Mouse (Mus musculus) forebrain, embryonic 15.5 days (tissue): ENCODE results near the gene Fbxo46. TPM values are rescaled to one million over a fixed set of nuclear protein-coding genes. Genes with fewer than 3 reads are reported as not detected.

Experiments used
- ATAC-seq: fragments of 200-750 bp; cut with Nextera tagmentation; replicated peaks from 2 replicates; pipeline ENCODE4 v1.8.0; 2017; ENCODE audit warnings: mild to moderate bottlenecking, moderate TSS enrichment, moderate library complexity
- H3K27ac ChIP-seq: fragments of 300-500 bp; sonication (generic); replicated peaks from 2 replicates; pipeline ENCODE4 v1.5.1; 2015; ENCODE audit warnings: mild to moderate bottlenecking, inconsistent platforms
- H3K27me3 ChIP-seq: fragments of 300-500 bp; sonication (generic); 2 replicates; pipeline ENCODE4 v1.6.1; 2015; ENCODE audit warnings: inconsistent platforms
- H3K36me3 ChIP-seq: fragments of 300-500 bp; sonication (generic); 2 replicates; pipeline ENCODE4 v1.6.1; 2015; ENCODE audit warnings: mild to moderate bottlenecking, inconsistent platforms
- H3K4me1 ChIP-seq: fragments of 300-500 bp; sonication (generic); 2 replicates; pipeline ENCODE4 v1.6.1; 2015; ENCODE audit warnings: inconsistent platforms
- H3K4me2 ChIP-seq: fragments of 300-500 bp; sonication (generic); replicated peaks from 2 replicates; pipeline ENCODE4 v1.6.1; 2015; ENCODE audit warnings: mild to moderate bottlenecking, inconsistent platforms
- H3K4me3 ChIP-seq: fragments of 300-500 bp; sonication (generic); 2 replicates; pipeline ENCODE4 v1.5.1; 2015; ENCODE audit warnings: mild to moderate bottlenecking, inconsistent platforms
- H3K9ac ChIP-seq: fragments of 300-500 bp; sonication (generic); replicated peaks from 2 replicates; pipeline ENCODE4 v1.6.1; 2015; ENCODE audit warnings: mild to moderate bottlenecking, inconsistent platforms
- H3K9me3 ChIP-seq: fragments of 300-500 bp; sonication (generic); 2 replicates; pipeline ENCODE4 v1.6.1; 2016; ENCODE audit warnings: inconsistent platforms
- WGBS: fragments of 180-500 bp; shearing (Covaris S2); methylation state at CpG from one replicate; pipeline ENCODE4 v1.1.7; 2015; ENCODE audit warnings: mixed read lengths; 5-methylcytosine and 5-hydroxymethylcytosine counted together
- polyA plus RNA-seq: library from polyadenylated mRNA; unstranded; fragments of >200 nt; fragmentation: Nextera tagmentation; extraction: Ambion mirVana; gene quantifications from 2 replicates; pipeline ENCODE4 v1.2.1, GENCODE M21; 2015

The Fbxo46 gene
- polyA plus RNA-seq, 1 experiment from 2014 or later = 25.4 TPM

DNA sequence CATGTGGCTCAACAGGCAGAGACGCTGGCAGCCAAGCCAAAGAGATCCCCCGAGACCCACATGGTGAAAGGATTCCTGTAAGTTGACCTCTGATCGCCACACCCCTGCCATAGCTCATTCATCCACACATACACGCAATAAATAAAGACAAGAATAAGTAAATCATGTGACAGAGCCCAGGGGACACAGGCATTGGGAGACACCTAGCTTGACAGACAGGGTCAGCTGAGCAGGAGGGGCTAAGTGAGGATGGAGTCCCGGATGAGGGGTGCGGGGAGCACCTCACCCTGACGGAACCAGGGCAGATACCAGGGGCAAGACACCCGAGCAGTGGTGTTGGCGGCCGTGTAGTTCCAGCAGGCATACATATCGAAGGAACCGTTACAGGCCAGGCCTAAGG, 44.1 kb downstream of the Fbxo46 start:
- Histone ChIP-seq H3K4me2 (peak overlapping the region; percentile 39; the same call in 1 of the 2 replicates), H3K27me3 (peaks cover 11% of the 10 kb centered on the region; the same call in 1 of the 2 replicates)
- 28% methylated on average over 12 of the region's 12 CpGs for WGBS

DNA sequence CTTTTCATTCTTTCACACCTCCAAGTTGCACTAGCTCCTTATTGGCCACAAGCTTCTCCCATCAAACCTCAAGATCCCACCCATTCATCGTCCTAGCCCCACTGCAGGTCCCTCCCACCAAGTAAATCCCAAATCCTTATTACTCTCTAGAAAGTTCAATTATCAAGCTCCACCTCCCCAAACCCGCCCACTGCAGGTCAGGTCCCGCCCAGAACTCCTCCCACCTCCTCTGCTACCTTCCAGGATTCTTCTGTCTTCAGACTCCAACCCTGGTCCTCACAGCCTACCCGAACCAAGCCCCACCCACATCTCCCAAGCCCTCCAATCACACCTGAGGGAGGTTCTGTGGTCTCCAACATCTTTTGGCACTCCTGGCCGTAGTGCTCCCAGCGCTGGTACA, 44.5 kb downstream of the Fbxo46 start:
- H3K9ac ChIP-seq = no peak overlapping the region
- peaks cover 41% of the 10 kb centered on the region for H3K4me1 ChIP-seq
- H3K4me3 ChIP-seq = peak overlapping the region; percentile 28
- no peaks in the 10 kb centered on the region for H3K36me3 ChIP-seq
- 3% methylated on average over 6 of the region's 6 CpGs for WGBS
- ATAC-seq = no peak; the same call in 1 of the 2 replicates
- 0 out of 2 replicates have a peak overlapping the region, but pooled peaks have one; percentile 8 for H3K27ac ChIP-seq
- H3K9me3 ChIP-seq = no peaks in the 10 kb centered on the region
- peaks cover 11% of the 10 kb centered on the region; the same call in 1 of the 2 replicates for H3K27me3 ChIP-seq
- peak overlapping the region; percentile 39 for H3K4me2 ChIP-seq

More for the DNA sequence above, 44.1 kb downstream of the Fbxo46 start:
- ATAC-seq = no peak
- Histone ChIP-seq H3K9me3 (no peaks in the 10 kb centered on the region), H3K36me3 (no peaks in the 10 kb centered on the region), H3K27ac (no peak overlapping the region), H3K9ac (no peak overlapping the region), H3K4me3 (0 out of 2 replicates have a peak overlapping the region, but pooled peaks have one; percentile 4), H3K4me1 (peaks cover 42% of the 10 kb centered on the region)

DNA sequence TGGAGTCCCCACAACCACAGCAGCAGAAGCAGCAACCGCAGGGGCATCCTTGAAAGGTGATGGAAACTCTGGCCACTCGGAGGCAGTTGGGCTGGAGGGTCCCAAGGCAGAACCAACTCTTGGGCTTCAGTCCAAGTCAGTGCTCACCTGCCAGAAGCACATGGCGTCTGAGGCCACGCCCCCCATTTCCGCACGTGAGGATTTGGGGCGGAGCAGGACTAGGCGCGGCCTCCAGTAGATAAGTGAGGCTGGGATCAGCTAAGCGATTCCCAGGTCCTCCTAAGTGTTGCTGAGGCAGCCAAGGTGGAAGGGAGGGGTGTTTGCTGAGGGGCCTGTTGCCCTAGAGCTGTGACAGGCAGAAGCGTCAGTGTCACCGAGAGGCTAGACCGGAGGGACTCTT, 45.3 kb downstream of the Fbxo46 start:
- 0 out of 2 replicates have a peak overlapping the region, but pooled peaks have one; percentile 17 for H3K9ac ChIP-seq
- ATAC-seq = no peak
- WGBS = 3% methylated on average over 13 of the region's 13 CpGs
- peak overlapping the region; percentile 83; the same call in 1 of the 2 replicates for H3K27ac ChIP-seq
- H3K4me2 ChIP-seq = peak overlapping the region; percentile 39
- H3K36me3 ChIP-seq = no peaks in the 10 kb centered on the region
- H3K4me1 ChIP-seq = peaks cover 36% of the 10 kb centered on the region
- H3K9me3 ChIP-seq = no peaks in the 10 kb centered on the region
- peaks cover 6% of the 10 kb centered on the region; the same call in 1 of the 2 replicates for H3K27me3 ChIP-seq
- H3K4me3 ChIP-seq = peak overlapping the region; percentile 28

DNA sequence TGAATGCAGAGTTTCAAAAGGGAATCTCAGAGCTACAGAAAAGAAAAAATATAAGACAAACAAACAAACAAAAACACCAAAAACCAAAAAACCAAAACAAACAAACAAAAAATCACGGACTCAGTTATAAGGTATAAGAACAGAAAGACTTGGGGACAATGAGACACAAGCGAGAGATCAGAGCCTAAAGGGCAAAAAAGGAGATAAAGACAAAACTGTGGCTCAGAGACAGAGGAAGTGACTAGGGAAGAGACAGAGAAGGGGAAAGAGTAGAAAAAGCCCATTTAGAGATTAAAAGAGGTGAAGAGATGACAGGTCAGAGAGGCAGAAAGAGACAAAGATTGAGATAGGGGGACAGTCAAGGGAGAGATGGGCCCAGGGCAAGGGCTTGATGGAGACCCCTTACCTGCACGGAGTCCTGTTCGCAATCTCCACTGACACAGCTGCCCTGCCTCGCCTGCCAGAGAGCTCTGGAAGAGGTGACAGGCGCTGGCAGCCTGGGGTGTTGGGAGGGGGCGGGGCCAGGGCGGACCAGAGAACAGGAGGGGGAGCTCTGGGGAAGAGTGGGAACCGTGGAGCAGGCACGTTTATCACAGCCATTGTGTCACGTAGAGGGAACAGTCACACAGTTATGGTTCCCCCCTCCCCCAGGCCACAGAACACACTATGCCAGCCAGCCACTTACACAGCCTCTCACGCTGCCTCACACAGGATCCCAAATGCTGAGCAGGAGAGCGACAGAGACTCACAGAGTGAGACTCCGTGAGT, 46.2 kb downstream of the Fbxo46 start, which contains the start of gene Gipr:
Gene Gipr (minus strand): TSS at position 472 of the 768 bp plus-strand sequence.
- Histone ChIP-seq H3K27ac (peak within 1 kb of the TSS; percentile 83), H3K4me3 (peak within 1 kb of the TSS; percentile 28), H3K27me3 (peaks cover 6% of the 10 kb centered on the region; the same call in 1 of the 2 replicates), H3K36me3 (no peaks in the 10 kb centered on the region), H3K9me3 (no peaks in the 10 kb centered on the region), H3K4me1 (peaks cover 37% of the 10 kb centered on the region), H3K4me2 (peak within 1 kb of the TSS; percentile 39), H3K9ac (peak within 1 kb of the TSS; percentile 41)
- WGBS = 8% methylated on average over 14 of the region's 14 CpGs
- ATAC-seq = peak; percentile 39

DNA sequence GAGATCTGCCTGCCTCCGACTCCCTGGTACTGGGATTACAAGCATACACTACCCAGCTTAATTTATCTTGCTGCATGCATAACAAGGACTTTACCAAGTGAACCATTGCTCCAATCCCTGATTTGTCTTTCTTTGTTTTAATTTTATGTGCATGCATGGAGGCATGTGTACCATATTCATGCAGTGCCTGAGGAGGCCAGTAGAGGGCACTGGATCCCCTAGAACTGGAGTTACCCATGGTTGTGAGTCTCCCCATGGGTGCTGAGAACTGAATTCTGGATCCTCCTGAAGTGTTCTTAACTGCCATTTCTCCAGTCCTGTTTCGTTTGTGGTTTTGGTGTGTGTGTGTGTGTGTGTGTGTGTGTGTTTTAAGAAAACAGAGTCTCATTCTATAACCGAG, 47.3 kb downstream of the Fbxo46 start:
- Histone ChIP-seq H3K4me1 (peaks cover 43% of the 10 kb centered on the region), H3K9me3 (no peaks in the 10 kb centered on the region), H3K27me3 (peaks cover 6% of the 10 kb centered on the region; the same call in 1 of the 2 replicates), H3K4me2 (no peak overlapping the region), H3K4me3 (no peak overlapping the region), H3K36me3 (no peaks in the 10 kb centered on the region), H3K9ac (no peak overlapping the region), H3K27ac (no peak overlapping the region)
- 88% methylated on average over 3 of the region's 3 CpGs for WGBS
- ATAC-seq = no peak

DNA sequence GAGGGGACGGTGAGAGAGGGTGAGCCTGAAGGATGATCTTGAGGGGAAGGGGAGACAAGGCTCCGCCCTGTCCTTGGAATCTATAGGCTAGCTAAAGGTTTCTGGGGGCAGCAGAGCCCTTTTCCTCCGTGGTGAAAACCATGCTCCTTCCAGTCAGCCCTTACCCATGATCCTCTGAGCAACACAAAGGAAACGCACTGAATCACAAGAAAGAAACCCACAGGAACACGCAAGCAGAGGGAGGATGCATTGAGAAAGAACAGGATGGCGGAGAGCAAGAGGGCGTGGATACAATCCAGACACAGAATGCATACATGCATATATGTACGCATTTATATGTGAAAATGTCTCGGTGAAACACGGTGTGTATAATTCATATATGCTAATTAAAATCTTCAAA, 49.8 kb downstream of the Fbxo46 start:
- WGBS = 53% methylated on average over 10 of the region's 10 CpGs
- peak overlapping the region; percentile 93 for H3K27ac ChIP-seq

DNA sequence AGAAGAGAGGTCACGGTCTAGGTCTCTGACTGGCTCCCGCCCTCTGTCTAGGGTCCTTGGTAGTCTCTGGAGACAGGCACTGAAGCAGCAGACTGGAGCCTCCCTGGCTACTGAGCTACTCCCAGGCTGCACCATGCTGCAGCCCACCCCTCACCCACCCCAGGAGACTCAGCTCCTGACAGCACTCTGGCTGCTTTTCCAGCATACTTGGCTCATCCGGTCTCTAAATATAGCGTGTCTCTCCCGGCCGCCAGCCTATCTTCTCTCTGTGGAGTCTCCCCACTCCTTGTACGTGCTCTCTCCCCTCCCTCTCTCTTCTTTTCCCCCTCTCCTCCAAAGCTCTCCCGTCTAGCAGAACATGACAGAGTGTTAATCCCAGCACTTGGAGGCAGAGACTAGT, 50.5 kb downstream of the Fbxo46 start:
- ATAC-seq = peak; percentile 86

More for the DNA sequence above, 49.8 kb downstream of the Fbxo46 start:
- no peak for ATAC-seq
- Histone ChIP-seq H3K4me3 (no peak overlapping the region), H3K4me1 (peaks cover 47% of the 10 kb centered on the region), H3K9ac (no peak overlapping the region), H3K36me3 (no peaks in the 10 kb centered on the region), H3K4me2 (no peak overlapping the region), H3K9me3 (no peaks in the 10 kb centered on the region), H3K27me3 (peaks cover 6% of the 10 kb centered on the region; the same call in 1 of the 2 replicates)

DNA sequence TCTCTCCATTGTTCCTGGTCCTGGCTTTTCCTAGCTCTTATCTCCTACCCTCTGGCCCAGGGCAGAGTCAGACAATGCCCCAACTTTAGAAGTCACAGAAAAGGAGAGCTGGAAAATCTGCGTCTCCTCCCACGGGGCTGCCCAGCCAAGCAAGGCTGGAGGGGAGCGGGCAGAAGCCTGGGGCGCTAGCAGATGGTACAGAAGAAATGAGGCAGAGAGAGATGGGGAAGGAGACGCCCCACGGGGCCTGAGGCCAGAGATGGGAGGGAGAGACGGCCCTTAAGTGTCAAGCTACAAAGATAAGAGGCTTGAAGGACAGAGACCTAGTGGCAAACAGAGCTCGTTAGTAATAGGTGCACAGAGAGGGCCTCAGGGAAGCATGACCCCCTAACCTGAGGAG, 52.2 kb downstream of the Fbxo46 start:
- Histone ChIP-seq H3K9ac (no peak overlapping the region), H3K4me3 (no peak overlapping the region), H3K9me3 (no peaks in the 10 kb centered on the region), H3K27me3 (no peaks in the 10 kb centered on the region), H3K4me1 (peaks cover 33% of the 10 kb centered on the region), H3K27ac (peak overlapping the region; percentile 93), H3K36me3 (no peaks in the 10 kb centered on the region), H3K4me2 (no peak overlapping the region)
- ATAC-seq = no peak
- WGBS = 44% methylated on average over 8 of the region's 8 CpGs

More for the DNA sequence above, 50.5 kb downstream of the Fbxo46 start:
- WGBS = 39% methylated on average over 8 of the region's 8 CpGs
- Histone ChIP-seq H3K9me3 (no peaks in the 10 kb centered on the region), H3K4me2 (no peak overlapping the region), H3K36me3 (no peaks in the 10 kb centered on the region), H3K4me3 (no peak overlapping the region), H3K27ac (peak overlapping the region; percentile 93), H3K9ac (no peak overlapping the region), H3K4me1 (peaks cover 40% of the 10 kb centered on the region), H3K27me3 (peaks cover 2% of the 10 kb centered on the region; the same call in 1 of the 2 replicates)

DNA sequence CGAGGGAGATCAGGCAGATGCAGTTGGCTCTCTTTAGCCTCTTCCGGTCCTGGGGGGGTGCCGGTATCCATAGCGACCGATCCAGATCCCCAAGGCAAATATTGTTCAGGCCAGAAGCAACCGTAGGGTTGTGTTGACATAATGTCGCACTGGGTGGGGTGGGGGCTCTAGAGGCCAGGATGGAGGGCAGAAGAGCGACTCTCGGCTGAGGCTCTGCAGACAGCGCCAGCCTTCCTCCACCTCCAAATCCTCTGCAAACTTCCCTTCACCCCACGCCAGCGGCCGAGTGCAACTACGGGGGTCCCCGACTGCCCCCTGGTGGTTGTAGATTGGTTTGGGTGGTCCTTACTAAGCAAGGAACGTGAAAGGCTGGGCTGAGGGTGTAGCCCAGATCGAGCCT, 53.2 kb downstream of the Fbxo46 start:
- Histone ChIP-seq H3K27ac (peak overlapping the region; percentile 93), H3K36me3 (no peaks in the 10 kb centered on the region), H3K9ac (no peak overlapping the region), H3K4me1 (peaks cover 43% of the 10 kb centered on the region), H3K27me3 (peaks cover 5% of the 10 kb centered on the region), H3K4me3 (peak overlapping the region; percentile 27), H3K9me3 (no peaks in the 10 kb centered on the region), H3K4me2 (peak overlapping the region; percentile 41)
- 4% methylated on average over 17 of the region's 17 CpGs for WGBS
- ATAC-seq = no peak; the same call in 1 of the 2 replicates

DNA sequence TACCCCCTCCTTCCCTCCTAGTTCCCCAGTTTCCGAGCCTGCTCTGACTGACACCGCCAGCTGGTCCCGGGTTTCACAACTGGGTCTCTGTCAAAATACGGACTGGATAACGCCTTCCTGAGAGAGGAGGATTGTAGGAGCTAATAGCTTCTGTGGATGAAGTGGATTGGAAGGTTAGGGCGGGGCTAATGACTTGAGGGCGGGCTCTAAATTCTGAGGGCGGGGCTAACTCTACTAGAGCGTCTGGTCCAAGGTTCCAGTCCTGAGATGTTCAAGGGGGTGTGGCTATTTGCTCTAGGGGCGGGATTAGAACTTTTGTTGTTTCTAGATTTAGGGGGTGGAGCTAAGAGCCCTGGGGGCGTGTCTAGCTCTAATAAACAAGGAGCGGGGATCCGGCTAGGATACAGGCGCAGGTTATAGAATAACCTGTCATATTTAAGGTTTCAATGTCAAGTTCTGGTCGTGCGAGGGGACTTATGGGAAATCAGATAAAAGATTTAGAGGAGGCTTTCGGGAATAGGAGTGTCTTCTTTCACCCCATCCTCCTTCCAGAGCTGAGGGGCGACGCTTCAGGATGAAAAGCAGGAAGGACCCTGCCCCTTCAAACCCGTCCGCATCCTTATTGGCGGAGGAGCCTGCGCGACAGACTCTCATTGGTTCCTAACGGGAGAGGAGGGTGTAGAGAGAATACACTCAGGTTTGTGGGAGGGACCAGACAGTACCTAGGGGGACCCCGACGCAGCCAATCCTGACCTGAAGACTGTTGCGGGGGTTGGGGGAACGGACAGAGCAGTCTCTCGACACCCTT, 56.3 kb downstream of the Fbxo46 start, which contains the start of gene Eml2:
Gene Eml2 (plus strand): TSS at position 714 of the 808 bp plus-strand sequence.
- peak within 1 kb of the TSS; percentile 87 for H3K27ac ChIP-seq
- no peaks in the 10 kb centered on the region for H3K9me3 ChIP-seq
- H3K4me1 ChIP-seq = peaks cover 56% of the 10 kb centered on the region
- under 1% methylated on average over 30 of the region's 30 CpGs for WGBS
- H3K27me3 ChIP-seq = peaks cover 20% of the 10 kb centered on the region
- no peaks in the 10 kb centered on the region for H3K36me3 ChIP-seq
- peak; percentile 96 for ATAC-seq
- peak within 1 kb of the TSS; percentile 76 for H3K4me3 ChIP-seq
- peak within 1 kb of the TSS; percentile 71 for H3K9ac ChIP-seq
- peak within 1 kb of the TSS; percentile 70 for H3K4me2 ChIP-seq

DNA sequence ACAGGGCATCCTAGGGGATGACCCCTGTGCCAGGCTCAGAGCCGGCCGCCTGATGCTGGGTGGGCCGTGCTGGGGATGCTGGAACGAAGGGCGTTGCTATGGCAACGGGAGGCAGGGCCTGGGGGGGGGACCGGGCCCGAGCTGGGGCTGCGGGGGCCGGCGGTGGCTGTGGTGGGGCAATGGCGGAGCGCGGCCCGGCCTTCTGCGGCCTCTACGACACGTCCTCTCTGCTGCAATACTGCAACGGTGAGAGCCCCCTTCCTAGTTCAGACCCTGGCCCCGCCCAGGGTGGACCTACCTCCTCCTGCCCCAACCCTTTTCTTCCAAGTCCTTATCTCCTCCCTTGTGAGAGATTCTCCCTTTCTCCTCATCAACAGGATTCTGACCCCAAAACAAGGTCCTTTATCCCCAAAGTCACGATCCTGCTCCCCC, 56.9 kb downstream of the Fbxo46 start:
- no peaks in the 10 kb centered on the region for H3K36me3 ChIP-seq
- H3K9me3 ChIP-seq = no peaks in the 10 kb centered on the region
- peak; percentile 45 for ATAC-seq
- WGBS = 5% methylated on average over 21 of the region's 21 CpGs
- peak overlapping the region; percentile 87 for H3K27ac ChIP-seq
- peak overlapping the region; percentile 71 for H3K9ac ChIP-seq
- peak overlapping the region; percentile 70 for H3K4me2 ChIP-seq
- peaks cover 60% of the 10 kb centered on the region for H3K4me1 ChIP-seq
- peaks cover 20% of the 10 kb centered on the region for H3K27me3 ChIP-seq
- H3K4me3 ChIP-seq = peak overlapping the region; percentile 76
